Mouse (Mus musculus): ENCODE results near the gene Mknk2. TPM values are rescaled to one million over a fixed set of nuclear protein-coding genes. Genes with fewer than 3 reads are reported as not detected.
"Not testable (repeated sequence)": the region's sequence is repeated elsewhere in the genome, so short reads cannot be mapped to it uniquely, and the experiment has no call there.

Gene Mknk2
- total RNA-seq, 2 experiments from 2014 or later, result 44.7 to 52.3 TPM

DNA sequence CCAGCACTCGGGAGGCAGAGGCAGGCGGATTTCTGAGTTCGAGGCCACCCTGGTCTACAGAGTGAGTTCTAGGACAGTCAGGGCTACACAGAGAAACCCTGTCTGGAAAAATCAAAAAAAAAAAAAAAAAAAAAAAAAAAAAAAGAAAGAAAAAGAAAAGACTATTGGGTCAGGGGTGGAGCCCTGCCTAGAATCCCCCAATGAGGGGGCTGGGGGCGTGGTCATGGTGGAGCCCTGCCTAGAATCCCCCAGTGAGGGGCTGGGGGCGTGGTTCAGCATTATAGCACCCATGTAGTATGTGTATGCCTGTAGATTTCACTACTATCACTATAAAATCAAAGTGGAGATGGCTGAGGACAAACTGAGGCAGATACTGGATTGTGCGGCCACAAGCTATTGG, 28.0 kb downstream of the Mknk2 start:
- not testable (repeated sequence) for DNase-seq

DNA sequence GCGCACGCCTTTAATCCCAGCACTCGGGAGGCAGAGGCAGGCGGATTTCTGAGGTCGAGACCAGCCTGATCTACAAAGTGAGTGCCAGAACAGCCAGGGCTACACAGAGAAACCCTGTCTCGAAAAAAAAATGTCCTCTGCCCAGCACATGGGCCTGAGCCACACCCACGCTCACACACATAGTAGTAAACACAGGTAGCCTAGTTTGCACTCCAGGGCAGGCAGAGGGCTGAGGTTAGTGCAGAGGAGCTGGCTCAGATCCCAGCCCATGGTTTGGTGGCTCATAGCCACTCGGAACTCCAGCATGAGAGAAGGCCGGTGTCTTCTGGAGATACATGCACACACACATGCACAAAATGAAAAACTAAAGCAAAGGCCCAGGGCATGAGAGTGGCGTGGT, 31.0 kb downstream of the Mknk2 start:
- DNase-seq, result no peak

DNA sequence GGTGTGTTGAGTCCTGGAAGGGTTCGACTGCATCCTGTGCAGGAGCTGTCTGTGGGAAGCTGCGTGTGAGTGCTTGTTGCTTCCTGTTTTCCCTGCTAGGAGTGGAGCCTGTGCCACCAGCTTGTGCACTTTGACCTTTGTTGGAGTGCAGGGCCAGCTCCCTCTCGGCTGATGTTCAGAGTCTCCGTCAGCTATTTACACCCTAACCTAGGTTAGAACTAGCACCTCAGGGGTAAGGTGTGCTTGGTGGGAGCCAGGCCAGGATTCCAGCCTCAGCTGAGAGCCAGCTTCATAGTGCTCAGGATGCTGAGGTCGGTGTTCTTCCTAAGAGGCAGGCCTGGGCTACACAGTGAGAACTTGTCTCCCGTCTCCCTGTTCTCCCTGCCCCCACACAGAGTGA, 42.6 kb downstream of the Mknk2 start:
- no peak for DNase-seq

DNA sequence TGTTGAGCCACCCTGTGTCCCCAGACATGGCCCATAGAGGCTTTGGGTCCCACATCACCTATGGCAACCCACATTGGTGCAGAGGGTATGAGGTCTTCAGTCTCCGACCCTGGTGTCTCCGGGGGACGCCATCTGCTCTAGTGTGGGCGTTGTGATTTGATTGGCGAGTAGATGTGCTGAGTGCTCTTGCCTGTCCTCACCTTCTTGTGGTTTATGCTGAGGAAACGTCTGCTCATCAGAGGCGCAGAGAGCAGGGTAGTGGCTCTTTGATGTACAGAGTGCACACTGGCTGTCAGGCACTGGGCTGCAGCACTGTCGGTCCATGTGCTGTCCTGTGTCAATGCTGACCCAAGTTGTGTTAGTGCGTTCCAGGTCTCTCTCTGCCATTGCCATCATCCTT, 49.0 kb downstream of the Mknk2 start:
- no peak for DNase-seq

DNA sequence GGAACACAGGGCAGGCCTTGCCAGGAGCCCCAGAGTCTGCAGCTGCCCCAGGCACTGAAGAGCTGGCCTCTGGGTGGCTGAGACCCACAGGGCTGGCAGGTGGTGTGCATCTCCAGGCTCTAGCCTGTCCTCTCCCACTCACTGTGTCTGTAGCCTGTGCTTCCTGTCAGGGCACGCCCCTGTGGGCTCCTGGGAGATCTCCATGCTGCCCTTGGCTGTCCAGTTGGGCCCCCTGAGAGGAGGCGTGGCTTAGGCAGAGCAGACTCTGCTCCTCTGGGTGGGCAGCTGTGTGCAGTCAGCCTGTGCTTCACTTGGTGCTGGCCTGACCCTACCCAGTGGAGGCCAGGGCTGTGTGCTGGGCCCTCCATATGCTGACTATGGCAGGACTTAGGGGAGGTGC, 50.2 kb downstream of the Mknk2 start:
- DNase-seq, result no peak

DNA sequence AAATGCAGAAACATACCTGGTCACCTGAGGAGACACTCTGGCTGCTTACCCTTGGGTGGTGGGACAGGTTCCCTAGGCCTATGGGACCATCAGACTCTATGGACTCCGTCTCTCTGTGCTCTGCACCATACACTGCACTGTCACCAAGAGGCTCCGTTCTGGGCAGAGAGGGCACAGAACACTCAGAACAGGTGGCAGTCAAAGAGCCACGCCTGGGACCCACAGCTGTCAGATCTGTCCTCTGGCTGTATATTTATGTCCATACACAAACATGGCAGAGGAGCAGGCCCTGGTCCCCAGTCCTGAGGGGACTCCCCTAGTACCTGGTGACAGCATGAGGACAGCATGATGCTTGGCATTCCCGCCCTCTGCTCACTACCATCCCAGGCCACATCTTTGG, 52.1 kb downstream of the Mknk2 start:
- DNase-seq, result no peak

DNA sequence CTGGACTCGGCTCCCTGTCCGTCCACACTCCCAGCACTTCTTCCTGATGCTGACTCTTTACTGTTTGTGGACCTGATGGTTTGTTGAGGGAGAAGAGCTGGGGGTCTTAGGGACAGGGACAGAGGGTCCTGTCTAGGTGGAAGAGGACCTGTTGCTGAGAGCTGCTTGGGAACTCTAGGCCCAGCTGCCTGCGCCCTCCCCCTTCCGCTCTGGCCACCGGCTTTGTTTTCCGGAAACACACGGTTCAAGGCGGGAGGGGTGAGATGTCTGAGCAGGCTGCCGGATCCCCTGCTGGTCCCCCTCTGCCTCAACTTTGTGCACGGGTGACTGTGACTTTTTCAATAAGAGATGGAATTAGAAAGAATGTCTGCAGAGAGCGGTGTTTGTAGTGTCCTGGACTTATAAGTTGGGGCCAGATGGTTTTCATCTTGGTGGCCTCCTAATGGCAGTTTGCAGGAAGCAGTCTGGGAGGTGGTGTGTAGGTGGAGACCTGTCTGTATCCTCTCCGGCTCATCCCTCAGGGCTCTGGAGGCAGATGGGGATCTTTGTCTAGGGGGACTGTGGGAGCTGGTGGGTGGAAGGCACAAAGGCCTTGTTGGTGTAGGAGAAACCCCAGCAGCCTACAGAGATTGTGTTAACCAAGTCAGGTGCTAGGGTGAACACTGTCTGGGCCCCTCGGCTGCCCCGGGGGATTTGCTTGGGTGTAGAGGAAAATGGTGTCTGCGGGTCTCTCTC, 54.3 kb downstream of the Mknk2 start:
- peak in 1 of 2 experiments; percentile 36 for DNase-seq

DNA sequence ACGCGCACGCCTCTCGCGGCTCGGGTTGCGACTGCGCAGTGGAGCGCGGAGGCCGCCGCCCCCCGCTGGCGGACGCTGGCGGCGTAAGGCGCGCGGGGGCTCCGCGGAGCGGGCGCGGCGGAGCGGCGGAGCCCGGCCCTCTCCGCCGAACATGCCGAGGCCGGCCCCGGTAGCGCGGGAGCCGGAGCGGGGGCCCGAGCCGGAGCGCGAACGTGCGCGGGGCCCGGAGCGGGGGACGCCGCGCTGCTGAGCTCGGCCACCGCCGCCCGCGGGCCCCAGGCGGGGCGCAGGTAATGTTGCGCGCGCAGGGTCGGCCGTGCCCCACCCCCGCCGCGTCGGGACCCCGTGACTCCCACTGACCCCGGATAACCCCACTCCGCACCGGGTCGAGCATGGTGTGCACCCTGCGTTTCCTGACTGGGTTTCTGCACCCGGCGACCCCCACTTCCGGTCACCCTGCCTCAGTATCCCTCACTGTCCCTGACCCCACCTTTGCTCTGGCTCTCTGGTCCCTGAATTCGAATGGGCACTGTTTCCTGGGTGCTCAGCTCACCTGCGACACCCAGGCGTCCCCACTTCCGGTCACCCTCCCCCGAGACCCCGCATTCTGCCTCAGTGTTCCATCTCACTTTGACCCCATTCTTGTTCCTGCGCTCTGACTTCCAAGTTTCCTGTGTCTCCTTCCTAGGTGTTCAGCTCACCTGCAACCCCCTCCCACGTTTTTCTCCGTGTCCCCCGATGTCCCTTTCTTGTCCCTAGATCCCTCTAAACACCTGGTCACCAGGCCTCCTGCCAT, 55.1 kb downstream of the Mknk2 start, which contains the start of gene Csnk1g2:
TSS of gene Csnk1g2 (plus strand) at position 178 of the 796 bp plus-strand sequence.
- peak in 1 of 2 experiments; percentile 57 for DNase-seq

DNA sequence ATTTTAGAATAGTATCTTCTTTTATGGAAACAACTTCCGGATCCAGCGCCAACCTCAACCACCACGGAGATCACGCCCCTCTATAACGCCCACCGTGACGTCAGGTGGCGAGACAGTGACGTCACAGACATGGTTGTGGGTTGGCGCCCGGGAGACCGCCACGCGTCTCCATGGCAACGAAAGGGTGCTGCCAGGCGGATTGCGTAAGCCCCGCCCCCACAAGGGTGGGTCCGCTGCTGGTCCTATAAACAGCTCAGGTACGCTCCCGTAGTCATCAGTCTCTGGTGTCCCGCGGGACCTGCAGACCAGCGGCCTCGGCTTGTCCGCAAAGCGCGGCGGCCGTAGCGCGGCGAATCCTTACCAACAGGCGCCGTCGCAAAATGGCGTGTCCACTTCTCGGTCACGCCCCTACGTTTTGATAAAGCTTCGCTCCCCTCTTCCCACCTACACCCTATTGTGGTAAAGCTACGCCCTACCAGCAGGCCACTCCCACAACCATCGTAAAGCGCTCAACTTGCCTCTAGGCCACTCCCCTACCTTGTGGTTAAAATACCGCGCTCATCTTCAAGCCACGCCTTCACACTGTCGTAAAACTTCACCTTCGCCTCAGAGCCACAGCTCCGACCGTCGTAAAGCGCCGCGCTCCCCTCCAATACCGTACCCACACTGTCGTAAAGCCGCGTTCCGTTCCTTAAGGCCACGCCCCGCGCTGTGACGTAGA, 55.8 kb downstream of the Mknk2 start:
- peak; percentile 99 for DNase-seq

DNA sequence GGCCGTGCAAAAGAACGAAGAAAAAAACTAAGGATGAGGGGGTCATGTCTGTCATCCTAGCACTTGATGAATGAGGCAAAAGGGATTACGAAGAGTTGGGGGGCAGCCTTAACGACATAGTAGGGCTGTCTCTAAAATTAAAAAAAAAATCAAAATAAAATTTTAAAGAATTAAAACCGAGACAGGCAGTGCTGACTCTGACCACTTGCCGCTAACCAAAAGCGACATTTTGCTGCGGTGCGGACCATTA, 56.3 kb downstream of the Mknk2 start:
- DNase-seq, result no peak

DNA sequence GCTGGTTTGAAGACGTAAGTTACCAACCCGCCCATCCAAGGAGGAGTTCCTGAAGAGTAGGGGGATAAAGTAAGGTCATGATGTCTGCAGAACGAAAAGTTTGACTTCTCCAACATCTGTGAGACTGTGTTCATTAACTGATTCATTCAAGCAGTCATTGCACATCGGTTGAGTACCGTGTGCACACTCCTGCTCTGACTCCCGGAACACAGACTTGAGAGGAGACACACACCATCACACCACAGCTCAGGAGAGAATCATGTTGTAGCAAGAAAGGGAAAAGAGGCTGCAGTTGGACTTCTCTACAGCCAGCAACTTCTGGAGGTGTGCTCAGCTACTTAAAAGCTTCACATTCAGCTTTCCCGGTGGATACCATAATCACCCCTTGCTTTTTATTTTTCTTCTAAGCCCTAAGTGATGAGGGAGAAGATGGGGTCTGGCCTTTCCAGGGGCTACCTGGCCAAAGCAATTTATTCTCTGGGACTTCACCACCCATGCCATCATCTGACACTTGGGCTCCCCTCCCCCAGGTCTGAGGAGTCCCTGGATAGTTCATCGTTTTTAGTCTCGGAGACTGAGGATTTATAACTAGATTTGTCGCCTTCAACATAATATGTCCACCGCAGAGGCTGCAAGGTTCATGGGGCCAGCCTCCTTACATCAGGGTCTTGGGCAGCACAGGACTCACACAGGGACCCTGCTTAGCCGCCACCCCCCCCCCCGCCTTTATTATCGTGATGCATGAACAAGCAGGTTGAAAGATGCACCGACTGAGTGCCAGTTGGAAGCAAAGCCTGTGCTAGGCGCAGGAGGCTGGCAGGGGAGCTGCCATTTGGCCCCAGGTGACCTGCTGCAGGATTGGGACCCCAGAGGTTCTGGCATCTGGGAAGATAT, 56.9 kb downstream of the Mknk2 start:
- DNase-seq, result no peak

DNA sequence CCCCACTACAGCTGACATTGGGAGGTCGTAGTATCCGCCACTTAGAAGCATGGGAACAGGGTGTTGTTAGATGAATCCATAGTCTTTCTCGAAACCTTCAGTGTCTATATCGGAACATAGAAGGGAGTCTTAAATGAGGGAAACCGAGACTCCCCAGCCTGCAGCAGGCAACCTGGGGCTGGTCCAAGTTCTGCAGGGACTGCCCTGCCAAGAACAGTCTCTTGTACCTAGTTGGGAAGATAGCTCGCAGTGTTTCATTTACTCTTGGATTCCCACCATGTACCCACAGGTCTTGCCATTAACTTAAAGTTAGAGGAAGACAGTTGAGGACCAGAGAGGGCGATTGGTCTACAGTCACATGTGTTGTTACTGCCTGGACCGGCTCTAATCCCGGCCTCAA, 57.5 kb downstream of the Mknk2 start:
- DNase-seq, result no peak

DNA sequence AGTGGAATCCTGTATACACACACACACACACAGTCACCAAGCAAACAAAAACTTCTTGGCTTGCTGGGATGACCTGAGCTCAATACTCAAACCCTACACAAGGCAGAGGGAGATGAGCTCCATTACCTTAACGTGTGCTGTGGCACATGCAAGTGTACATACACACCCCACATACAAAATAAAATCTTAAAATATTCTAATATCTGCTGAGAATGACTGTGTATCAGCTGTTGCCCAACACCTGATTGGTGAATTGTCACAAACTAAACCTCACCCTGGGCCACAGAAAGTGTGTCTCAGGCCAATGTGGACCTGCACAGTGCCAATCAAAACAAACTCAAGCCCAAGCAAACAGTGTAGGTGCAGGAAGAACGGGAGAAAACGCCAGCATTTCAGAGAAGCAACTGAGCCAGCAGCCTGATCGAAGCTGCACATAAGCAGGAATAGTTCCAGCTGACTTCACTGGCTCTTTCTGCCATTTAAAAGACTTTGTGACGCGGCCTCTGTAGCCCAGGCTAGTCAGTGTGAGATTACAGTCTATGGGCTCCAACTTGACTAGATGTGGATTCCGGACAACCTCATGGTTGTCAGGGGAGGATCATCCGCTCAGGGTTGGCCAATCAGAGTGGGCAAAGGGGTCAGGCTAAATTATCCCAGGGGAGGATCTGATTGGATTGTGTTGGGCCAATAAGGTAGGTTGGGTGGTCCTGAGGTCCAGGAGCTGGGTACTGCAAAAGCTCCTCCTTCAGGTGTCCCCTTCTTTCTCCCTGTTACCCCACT, 58.3 kb downstream of the Mknk2 start:
- DNase-seq, result no peak

DNA sequence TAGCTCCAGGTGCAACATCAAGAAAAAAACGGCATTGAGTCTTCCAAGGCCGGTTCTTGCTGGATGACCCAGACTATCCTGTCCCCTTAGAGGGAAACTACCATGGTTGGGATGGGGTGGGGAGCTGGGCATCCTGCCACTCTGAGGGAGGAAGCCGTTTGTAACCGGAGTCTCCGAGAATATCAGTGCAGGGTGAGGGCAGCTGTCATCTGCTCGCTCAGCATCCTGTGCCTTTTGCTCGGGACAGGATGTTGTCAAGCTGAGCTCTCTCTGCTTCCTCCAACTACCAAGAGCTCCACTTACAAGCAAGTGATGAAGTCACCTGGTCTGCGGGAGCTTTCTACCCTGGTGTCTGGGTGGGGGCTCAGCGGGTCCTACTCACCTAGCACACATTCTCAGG, 59.7 kb downstream of the Mknk2 start:
- DNase-seq, result no peak

Other genes with a start within 250 kb of the Mknk2 start
- 10 to 100 TPM; 30.5 to 30.6 TPM for gene Tcf3, start 244.5 kb downstream of the Mknk2 start, total RNA-seq (2021)
- gene Onecut3, start 183.3 kb downstream of the Mknk2 start, total RNA-seq (2021), result under 1 TPM in 1 of 2 experiments, not detected in 1; 0.08 TPM
- gene Atp8b3, start 139.0 kb downstream of the Mknk2 start, total RNA-seq (2021), result under 1 TPM; 0.25 to 0.35 TPM
- 10 to 100 TPM; 43.9 to 49.3 TPM for gene Rexo1, start 116.6 kb downstream of the Mknk2 start, total RNA-seq (2021)
- gene Klf16, start 100.8 kb downstream of the Mknk2 start, total RNA-seq (2021), result 10 to 100 TPM; 51.7 to 56.8 TPM
- 100 to 1,000 TPM; 161 to 176 TPM for gene Abhd17a, start 87.8 kb downstream of the Mknk2 start, total RNA-seq (2021)
- 10 to 100 TPM; 41.8 to 44.9 TPM for gene Scamp4, start 75.2 kb downstream of the Mknk2 start, total RNA-seq (2021)
- 1 to 10 TPM; 3.8 to 4.5 TPM for gene Adat3, start 75.2 kb downstream of the Mknk2 start, total RNA-seq (2021)
- 1 to 10 TPM; 2.6 to 3.1 TPM for gene Gm49322, start 72.1 kb downstream of the Mknk2 start, total RNA-seq (2021)
- gene Csnk1g2, start 55.3 kb downstream of the Mknk2 start, total RNA-seq (2021), result 100 to 1,000 TPM; 216 to 241 TPM
- 100 to 1,000 TPM; 102 to 106 TPM for gene Btbd2, start 21.0 kb downstream of the Mknk2 start, total RNA-seq (2021)
- gene Mob3a, start 23.9 kb upstream of the Mknk2 start, total RNA-seq (2021), result 10 to 100 TPM; 16.0 to 16.1 TPM
- gene Izumo4, start 24.1 kb upstream of the Mknk2 start, total RNA-seq (2021), result 10 to 100 TPM; 49.7 to 57.0 TPM
- 100 to 1,000 TPM; 142 to 147 TPM for gene Ap3d1, start 64.2 kb upstream of the Mknk2 start, total RNA-seq (2021)
- gene Dot1l, start 77.1 kb upstream of the Mknk2 start, total RNA-seq (2021), result 10 to 100 TPM; 48.6 to 61.9 TPM
- 10 to 100 TPM; 43.8 to 47.1 TPM for gene Sf3a2, start 120.1 kb upstream of the Mknk2 start, total RNA-seq (2021)
- 10 to 100 TPM; 73.8 to 74.5 TPM for gene Plekhj1, start 120.5 kb upstream of the Mknk2 start, total RNA-seq (2021)
- gene Amh, start 127.1 kb upstream of the Mknk2 start, total RNA-seq (2021), result 1 to 10 TPM; 3.9 to 4.2 TPM
- gene Jsrp1, start 135.4 kb upstream of the Mknk2 start, total RNA-seq (2021), result 1 to 10 TPM; 2.3 to 2.5 TPM
- 100 to 1,000 TPM; 484 to 486 TPM for gene Oaz1, start 148.5 kb upstream of the Mknk2 start, total RNA-seq (2021)
- gene Lingo3, start 165.9 kb upstream of the Mknk2 start, total RNA-seq (2021), result 10 to 100 TPM; 40.1 to 47.7 TPM
- gene Lsm7, start 177.1 kb upstream of the Mknk2 start, total RNA-seq (2021), result 10 to 100 TPM; 40.0 to 47.7 TPM
- 10 to 100 TPM; 56.0 to 67.0 TPM for gene Sppl2b, start 177.2 kb upstream of the Mknk2 start, total RNA-seq (2021)
- gene Tmprss9, start 193.7 kb upstream of the Mknk2 start, total RNA-seq (2021), result under 1 TPM; 0.15 to 0.40 TPM
- gene Timm13, start 222.9 kb upstream of the Mknk2 start, total RNA-seq (2021), result 100 to 1,000 TPM; 142 to 144 TPM
- 10 to 100 TPM; 19.6 to 19.7 TPM for gene Lmnb2, start 240.1 kb upstream of the Mknk2 start, total RNA-seq (2021)